Mouse (Mus musculus) gastrocnemius, adult 2 months (tissue): Measurements from ENCODE around the gene Iqch. TPM values are rescaled to one million over a fixed set of nuclear protein-coding genes. Genes with fewer than 3 reads are reported as not detected.

Experiments used
- DNase-seq: peaks from one replicate; pipeline ENCODE4 v3.0.0; 2022
- H3K27ac ChIP-seq: fragments of 200-600 bp; 2 replicates; pipeline ENCODE4 v1.8.1; 2022; ENCODE audit warnings: mild to moderate bottlenecking
- H3K4me3 ChIP-seq: fragments of 200-600 bp; 2 replicates; pipeline ENCODE4 v1.8.1; 2022; ENCODE audit warnings: mild to moderate bottlenecking, moderate library complexity
- CTCF ChIP-seq: fragments of 200-600 bp; IDR thresholded peaks from 2 replicates; pipeline ENCODE4 v1.8.1; 2022; ENCODE audit warnings: antibody characterized with exemption, mild to moderate bottlenecking, moderate library complexity
- intact Hi-C: fragments of 180-260 bp; cut with DNase I; formaldehyde crosslinking; loops from one replicate; pipeline ENCODE4 v1.15.1; 2025
- total RNA-seq, 2 experiments: library from RNA; stranded (reverse); gene quantifications; 2 replicates each; pipeline ENCODE4 v1.2.3; 2021

The Iqch gene
- total RNA-seq, 2 experiments from 2014 or later: not detected

DNA sequence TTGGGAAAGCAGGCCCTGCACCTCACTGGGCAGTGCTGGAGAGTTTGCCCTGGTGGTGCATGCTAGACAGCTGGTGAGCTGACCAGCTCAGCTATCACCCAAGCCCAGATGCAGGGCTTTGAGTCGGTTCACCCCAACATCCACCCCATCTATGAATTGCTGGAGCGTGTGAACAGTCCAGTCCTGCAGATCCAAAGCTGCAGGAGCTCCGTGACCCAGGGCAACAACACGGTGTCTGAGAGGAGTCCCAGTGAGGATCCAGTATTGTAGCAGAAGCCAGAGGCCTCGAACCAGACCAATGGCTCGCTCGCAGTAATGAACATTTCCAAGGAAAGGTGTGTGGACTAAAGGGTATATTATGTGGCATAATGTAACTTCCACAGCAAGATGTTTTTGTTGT, 61.0 kb downstream of the Iqch start:
- no peak for DNase-seq
- no peak overlapping the region for H3K4me3 ChIP-seq
- intact Hi-C loops: no loop called here
- no peak for TF ChIP-seq CTCF
- H3K27ac ChIP-seq: no peak overlapping the region

DNA sequence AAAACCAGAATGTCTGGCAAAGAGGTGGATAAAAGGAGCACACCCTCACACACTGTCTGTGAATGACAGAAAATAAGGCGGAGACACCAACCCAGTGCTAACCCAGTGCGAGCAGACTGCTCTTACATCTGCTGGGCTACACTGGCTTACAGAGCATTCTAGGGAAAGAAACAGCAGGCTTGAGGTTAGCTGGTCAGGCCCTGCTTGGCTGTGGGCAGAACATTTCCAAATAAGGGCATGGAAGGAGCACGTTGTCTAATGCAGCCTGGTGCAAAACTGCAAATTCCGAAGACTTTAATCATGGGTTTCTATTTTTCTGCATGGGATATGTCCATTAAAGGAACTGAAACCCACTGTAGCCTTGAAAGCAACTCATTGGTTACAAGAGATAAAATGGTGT, 64.8 kb downstream of the Iqch start:
- intact Hi-C loops: no loop called here
- TF ChIP-seq CTCF: no peak
- no peak for DNase-seq
- H3K27ac ChIP-seq: no peak overlapping the region
- no peak overlapping the region for H3K4me3 ChIP-seq

DNA sequence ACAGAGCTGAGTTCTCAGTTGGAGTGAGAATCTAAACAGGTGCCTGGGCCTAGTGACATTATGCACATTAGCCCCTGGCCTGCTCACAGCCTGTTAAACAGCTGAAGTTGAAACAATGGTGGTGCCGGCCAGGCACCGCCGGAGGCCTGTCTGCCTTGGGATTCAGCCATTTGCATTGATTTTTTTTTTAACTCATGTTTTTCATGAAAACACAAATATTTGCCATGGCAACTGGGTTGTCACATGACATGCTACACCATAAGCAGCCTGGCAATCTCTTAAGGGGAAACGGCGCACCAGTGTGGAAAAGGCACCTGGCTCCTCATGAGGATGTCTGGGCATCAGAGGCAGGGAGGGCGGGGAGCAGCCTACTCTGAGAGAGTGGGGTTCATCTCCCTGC, 67.3 kb downstream of the Iqch start:
- no peak for DNase-seq
- H3K27ac ChIP-seq: no peak overlapping the region
- no peak for TF ChIP-seq CTCF
- H3K4me3 ChIP-seq: no peak overlapping the region
- intact Hi-C loops: no loop called here

DNA sequence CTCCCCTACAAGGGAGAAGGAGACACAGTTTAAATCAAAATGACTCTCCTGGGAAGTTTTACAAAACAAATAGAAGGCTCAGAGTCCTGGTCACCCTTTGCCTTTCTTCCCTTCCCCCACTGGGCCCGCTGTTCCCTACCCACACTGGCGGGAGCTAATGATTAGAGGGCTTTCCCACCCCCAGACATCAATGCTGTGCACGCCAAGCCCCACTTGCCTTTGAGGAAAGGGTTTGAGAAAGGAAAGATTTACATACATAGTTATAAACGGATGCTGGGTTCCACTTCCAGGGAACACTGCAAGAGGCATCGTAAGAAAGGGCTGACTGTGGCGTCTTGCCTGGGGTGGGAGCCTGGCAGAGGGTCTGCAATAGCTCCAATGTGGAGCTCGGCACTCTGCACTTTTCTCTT, 67.9 kb downstream of the Iqch start:
- no peak for DNase-seq
- Histone ChIP-seq H3K4me3 (no peak overlapping the region), H3K27ac (no peak overlapping the region)
- no peak for TF ChIP-seq CTCF
- intact Hi-C loops: no loop called here

DNA sequence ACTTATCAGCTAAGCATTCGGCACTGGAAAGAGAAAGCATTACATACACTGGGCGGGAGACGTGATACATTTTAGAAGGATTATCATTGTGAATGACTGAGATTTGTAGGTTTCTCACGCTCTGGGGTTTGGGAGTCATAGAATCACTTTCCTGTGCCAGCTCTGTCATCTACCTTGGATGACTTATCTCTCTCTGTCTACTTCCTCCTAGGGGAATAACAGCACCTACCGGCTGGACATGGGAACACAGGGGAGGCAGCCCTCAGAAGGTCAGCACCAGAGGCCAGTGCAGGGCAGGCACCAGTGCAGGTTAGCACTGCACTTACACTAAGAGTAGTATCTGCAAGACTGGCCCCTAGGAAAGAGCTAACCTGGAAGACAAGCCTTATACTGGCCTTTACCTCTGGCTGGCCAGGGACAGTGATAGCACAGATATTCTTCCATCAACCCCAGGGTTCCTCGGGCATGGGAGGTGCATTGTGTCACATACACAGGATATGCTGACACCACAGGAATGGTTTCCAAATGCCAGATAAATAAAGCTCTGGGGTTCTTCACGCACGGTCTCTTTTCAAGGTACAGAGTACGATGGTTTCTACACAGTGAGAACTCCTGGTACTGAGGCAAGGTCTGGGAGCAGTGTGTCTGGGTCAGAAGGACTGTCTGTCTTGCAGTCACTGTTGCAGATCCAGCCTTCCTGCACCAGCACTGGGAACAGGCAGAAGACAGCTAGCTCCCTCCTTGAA, 69.2 kb downstream of the Iqch start:
- Histone ChIP-seq H3K4me3 (no peak overlapping the region), H3K27ac (no peak overlapping the region)
- peak; percentile 2; the same call in 1 of the 2 replicates for TF ChIP-seq CTCF
- no peak for DNase-seq
- intact Hi-C loops: no loop called here

DNA sequence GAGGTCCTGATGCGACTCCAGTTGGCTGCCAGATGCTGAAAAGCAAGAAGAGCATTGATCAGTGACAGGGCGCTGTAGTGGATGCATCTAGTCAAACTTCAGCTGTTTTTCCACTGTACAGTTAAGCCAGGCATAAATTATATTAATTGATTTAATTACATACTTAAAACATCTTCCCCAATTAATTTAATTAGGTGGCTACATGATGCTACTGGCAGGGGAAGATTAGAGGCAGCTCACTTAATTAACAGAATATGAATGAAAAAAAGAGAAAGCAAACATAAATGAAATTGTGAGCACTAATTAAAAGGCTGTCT, 78.4 kb downstream of the Iqch start:
- no peak for DNase-seq
- H3K27ac ChIP-seq: no peak overlapping the region
- intact Hi-C loops: no loop called here
- no peak overlapping the region for H3K4me3 ChIP-seq
- TF ChIP-seq CTCF: no peak

DNA sequence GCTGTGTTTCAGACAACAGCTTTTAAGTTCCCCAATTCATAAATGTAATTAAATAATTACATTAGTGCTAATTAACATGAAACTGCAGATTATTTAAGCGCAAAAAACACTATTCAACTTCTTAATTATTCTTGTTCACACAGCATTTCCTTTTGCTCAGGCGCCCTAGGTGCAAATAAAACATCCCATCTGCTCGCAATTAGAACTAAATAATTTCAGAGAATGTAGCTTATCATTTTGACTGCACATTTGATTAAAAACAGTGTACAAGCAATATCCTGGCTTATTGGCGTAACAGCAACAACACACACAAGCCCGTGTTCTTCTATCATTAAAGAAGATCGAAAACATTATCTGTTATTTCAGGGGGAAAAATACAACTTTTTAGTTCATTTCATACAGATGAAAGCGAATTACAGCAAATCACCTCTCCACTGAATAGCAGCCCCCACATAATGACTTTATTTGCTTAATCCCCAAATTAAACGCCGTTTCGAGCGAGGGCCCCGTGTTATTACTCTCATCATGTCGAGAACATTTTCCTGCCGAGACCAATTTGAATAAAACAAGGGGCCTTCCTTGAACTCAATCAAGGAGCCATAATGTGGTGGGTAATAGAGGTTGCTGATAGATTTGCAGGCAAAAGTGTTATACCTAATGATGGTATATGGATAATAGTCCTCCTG, 78.9 kb downstream of the Iqch start:
- H3K4me3 ChIP-seq: no peak overlapping the region
- no peak overlapping the region for H3K27ac ChIP-seq
- DNase-seq: no peak
- TF ChIP-seq CTCF: no peak
- intact Hi-C loops: no loop called here

DNA sequence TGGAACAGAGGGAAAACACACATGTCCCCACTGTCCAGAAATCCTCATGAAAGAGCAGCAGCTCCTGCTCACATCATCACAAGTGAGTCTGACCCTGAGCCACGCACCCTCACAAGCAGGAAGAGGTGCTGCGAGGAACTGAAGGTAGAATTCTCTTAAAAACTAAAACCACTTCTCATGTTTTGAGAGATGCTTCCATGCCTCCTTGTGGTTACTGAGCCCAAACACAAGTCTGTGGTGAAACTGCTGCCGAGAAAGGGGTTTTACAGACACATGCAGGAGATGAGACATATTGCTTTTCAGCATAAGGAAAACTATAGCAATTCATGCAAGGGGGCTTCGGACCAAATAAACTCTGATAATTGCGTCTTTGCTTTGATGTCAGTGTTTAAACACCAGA, 89.4 kb downstream of the Iqch start:
- intact Hi-C loops: no loop called here
- no peak overlapping the region for H3K27ac ChIP-seq
- DNase-seq: no peak
- H3K4me3 ChIP-seq: no peak overlapping the region
- no peak for TF ChIP-seq CTCF

DNA sequence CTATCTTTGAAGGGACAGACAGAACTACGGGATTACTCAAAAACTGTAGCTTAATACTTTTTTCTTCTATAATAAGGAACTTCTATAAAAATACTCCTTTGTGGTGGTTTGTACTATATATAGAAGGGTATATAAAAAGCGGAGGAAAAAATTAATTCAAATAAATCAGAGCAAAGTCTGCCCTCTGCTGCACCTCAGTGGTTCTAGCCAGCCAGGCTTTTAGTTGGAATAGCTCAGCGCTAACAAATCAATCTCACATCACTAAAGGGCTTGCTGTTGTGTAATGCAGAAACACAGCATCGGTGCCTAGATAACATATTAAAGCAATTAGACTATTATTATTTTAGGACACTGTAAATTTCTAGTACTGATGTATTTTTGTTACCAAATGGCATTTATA, 91.3 kb downstream of the Iqch start:
- intact Hi-C loops: no loop called here

DNA sequence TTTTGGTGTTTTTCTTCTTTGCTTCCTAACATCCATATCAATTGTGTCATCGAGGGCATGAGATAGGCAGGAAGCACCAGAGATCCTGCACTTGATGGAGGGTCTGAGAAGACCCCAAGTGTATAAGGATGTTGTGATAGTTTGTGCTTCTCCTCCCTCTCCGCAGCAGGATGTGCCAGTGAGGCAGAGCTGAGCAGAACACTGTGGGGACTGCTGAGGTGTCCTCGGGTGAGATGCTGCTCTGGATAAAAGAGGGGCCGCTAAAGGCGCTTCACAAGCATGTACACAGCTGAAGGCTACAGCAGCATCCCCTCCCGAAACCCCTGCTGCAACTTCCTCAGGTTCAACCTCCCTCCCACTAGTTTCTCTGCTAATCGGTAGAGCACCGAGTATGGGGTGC, 95.2 kb downstream of the Iqch start:
- H3K27ac ChIP-seq: no peak overlapping the region
- intact Hi-C loops: no loop called here
- no peak for DNase-seq
- TF ChIP-seq CTCF: no peak
- H3K4me3 ChIP-seq: no peak overlapping the region

More for the DNA sequence above, 91.3 kb downstream of the Iqch start:
- TF ChIP-seq CTCF: no peak
- DNase-seq: no peak
- Histone ChIP-seq H3K27ac (no peak overlapping the region), H3K4me3 (no peak overlapping the region)

DNA sequence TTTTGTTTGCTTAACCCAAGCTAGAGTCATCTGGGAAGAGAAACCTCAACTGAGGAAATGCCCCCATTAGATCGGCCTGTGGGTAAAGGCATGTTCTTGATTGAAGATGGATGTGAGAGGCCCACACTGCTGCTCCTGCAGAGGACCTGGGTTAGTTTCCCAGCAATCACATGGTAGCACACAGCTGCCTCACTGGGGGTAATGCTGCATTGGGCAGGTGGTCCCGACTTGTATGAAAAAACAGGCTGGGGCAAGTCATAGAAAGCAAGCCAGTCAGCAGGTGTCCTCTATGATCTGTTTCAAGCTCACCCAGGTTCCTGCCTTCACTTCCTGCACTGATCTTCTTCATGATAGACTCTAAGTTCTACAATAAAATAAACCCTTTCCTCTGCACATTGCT, 98.4 kb downstream of the Iqch start:
- Histone ChIP-seq H3K4me3 (no peak overlapping the region), H3K27ac (no peak overlapping the region)
- TF ChIP-seq CTCF: no peak
- intact Hi-C loops: no loop called here
- DNase-seq: no peak

DNA sequence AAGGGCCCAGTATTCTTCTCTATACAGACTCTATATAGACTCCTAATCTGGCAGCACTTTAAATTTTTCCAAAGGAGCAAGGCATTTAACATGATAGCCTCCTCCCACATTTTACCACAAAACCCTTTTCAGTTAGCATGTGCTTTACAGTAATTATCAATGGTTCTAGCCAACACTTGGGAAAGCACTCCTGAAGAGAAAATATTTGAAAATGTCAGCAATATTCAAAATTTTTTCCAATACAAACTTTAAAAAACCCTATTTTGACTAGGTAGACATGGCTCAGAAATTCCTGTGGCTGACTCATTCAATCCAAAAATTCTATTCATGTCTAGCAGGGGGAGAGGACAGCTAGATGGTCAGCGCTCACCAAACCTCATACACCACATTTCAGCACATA, 100.8 kb downstream of the Iqch start:
- no peak overlapping the region for H3K27ac ChIP-seq
- H3K4me3 ChIP-seq: no peak overlapping the region
- no peak for DNase-seq
- no peak for TF ChIP-seq CTCF
- intact Hi-C loops: no loop called here

DNA sequence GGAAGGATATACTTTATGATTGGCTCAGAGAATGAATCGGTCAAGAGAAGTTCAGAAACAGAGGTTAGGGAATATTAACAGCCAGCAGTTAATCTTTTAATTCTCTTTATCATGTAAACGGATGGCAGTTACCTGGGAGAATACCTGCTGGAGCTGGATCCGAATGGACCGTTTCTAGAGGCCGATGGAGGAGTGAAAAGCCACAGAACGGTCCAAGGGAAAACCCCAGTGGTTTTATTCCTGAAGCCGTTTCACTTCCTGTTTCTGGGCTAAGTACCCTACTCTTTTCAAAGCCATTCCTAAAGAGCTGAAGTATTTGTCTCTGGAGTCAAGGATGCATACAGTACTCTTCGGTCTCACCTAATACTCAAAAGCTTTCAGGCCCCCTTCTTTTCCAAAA, 102.4 kb downstream of the Iqch start:
- no peak for DNase-seq
- Histone ChIP-seq H3K27ac (no peak overlapping the region), H3K4me3 (no peak overlapping the region)
- intact Hi-C loops: no loop called here
- no peak for TF ChIP-seq CTCF

DNA sequence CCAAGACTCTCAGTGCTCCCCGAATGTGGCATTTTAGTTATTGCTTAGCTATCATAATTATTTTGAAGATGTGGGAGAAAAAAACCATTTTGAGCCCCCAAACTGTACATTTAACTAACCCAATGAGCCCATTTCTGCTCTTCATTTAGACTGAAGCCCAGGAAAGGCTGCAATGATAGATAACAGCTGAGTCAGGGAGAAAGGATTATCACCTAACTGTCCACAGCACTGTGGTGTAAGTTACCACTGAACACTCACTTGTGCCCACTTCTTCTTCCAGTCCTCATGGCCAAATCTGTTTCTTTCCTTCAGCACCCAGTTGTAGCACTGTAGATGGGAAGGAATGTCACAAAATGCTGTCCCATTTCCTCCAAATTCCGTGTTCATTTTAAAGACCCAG, 106.5 kb downstream of the Iqch start:
- Histone ChIP-seq H3K27ac (no peak overlapping the region), H3K4me3 (no peak overlapping the region)
- TF ChIP-seq CTCF: no peak
- no peak for DNase-seq
- intact Hi-C loops: no loop called here
